Comparison of ENCODE assay signal across 24 mouse cellular contexts in the genomic region with DNA sequence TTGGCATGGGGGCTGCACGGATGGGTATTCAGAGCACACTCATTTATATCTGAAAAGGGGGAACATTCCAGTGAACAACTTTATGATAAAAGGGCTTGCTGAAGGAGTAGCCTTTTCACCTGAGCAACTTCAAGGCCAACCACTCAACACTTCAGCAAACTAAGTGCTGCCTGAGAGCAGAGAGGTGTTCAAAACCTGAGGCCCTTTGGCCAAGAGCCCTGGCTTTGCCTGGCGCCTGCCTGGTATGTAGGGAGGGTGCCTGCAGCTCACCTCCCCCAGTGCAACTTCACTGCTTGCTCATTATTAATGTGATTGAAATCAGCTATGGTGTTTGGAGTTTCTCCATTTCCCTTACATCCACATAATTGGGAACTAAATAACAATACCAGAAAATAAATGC. TPM values are rescaled to one million over a fixed set of nuclear protein-coding genes. Genes with fewer than 3 reads are reported as not detected.
"Had no signal": no experiment of that assay in that cellular context is flagged by ENCODE, and none has a peak within 500 bp of the region (broad histone marks: within the 10 kb centered on the region; RNA-seq: fewer than 3 reads in every experiment).

No protein-coding gene starts in this region.

- ATAC-seq: hindbrain, embryonic 16.5 days; intestine, embryonic 15.5 days; midbrain, embryonic 15.5 days had no signal

- H3K9ac ChIP-seq: intestine, embryonic 15.5 days; liver, embryonic 13.5 days; midbrain, embryonic 12.5 days; midbrain, embryonic 15.5 days; neural tube, embryonic 12.5 days; neural tube, embryonic 15.5 days had no signal

- H3K4me1 ChIP-seq: intestine, embryonic 15.5 days; liver, embryonic 13.5 days; midbrain, embryonic 12.5 days; midbrain, embryonic 15.5 days; neural tube, embryonic 12.5 days; neural tube, embryonic 15.5 days had no signal

- DNase-seq: kidney, adult 11 months; kidney, adult 9 months; kidney, postnatal 25 days; layer of hippocampus, adult 9-11 months; liver, embryonic 13.5 days; right cerebral cortex, adult 18-20 months; right cerebral cortex, postnatal 14 days; right cerebral cortex, postnatal 4 days; thymus, adult 2 months; thymus, postnatal 14 days; thymus, postnatal 4 days had no signal

- H3K27ac ChIP-seq: intestine, embryonic 15.5 days; kidney, postnatal 0 days; layer of hippocampus, adult 2 months; left cerebral cortex, adult 2 months; liver, embryonic 13.5 days; macrophage; midbrain, embryonic 12.5 days; midbrain, embryonic 15.5 days; neural tube, embryonic 12.5 days; neural tube, embryonic 15.5 days; stomach, postnatal 0 days had no signal

- H3K9me3 ChIP-seq: intestine, embryonic 15.5 days; liver, embryonic 13.5 days; midbrain, embryonic 12.5 days; midbrain, embryonic 15.5 days; neural tube, embryonic 12.5 days; neural tube, embryonic 15.5 days had no signal

- H3K4me2 ChIP-seq: intestine, embryonic 15.5 days; liver, embryonic 13.5 days; midbrain, embryonic 12.5 days; midbrain, embryonic 15.5 days; neural tube, embryonic 12.5 days; neural tube, embryonic 15.5 days had no signal

- H3K36me3 ChIP-seq: intestine, embryonic 15.5 days; liver, embryonic 13.5 days; midbrain, embryonic 12.5 days; midbrain, embryonic 15.5 days; neural tube, embryonic 12.5 days; neural tube, embryonic 15.5 days had no signal

- H3K4me3 ChIP-seq: intestine, embryonic 15.5 days; layer of hippocampus, adult 2 months; left cerebral cortex, adult 2 months; liver, embryonic 13.5 days; midbrain, embryonic 12.5 days; midbrain, embryonic 15.5 days; neural tube, embryonic 12.5 days; neural tube, embryonic 15.5 days had no signal

- H3K27me3 ChIP-seq: intestine, embryonic 15.5 days; liver, embryonic 13.5 days; midbrain, embryonic 15.5 days; neural tube, embryonic 12.5 days had no signal

RNA-seq across cellular contexts. Expression of gene Egfl6, which starts 39.0 kb away (rescaled TPM):
- total RNA-seq: megakaryocyte, adult 5-6 weeks had no signal
- polyA plus RNA-seq: liver, adult 2 months; macrophage had no signal
